Mouse (Mus musculus): ENCODE data around the gene Gm21970.

Gene Gm21970

GRCm38 (mm10) chr16:91465505-91466240, 74.2 kb downstream of the Gm21970 start:
- no peak for DNase-seq

DNA sequence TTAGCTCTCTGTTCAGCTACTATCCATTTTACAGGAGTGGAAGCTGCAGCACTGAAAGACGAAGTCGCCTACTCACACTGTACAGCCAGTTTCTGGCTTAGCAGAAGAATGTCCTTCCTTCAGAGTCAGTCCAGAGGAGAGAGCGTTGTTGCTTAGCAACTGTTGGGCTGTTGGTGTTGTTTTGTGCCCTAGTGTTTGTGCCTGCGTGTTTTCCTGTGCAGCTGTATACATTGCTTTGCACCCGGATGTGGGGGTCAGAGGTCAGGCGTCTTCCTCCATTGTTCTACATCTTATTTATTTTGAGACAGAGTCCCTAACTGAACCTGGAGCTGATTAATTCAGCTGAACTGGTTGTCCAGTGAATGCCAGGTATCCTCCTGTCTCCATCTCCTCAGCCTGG, 75.0 kb downstream of the Gm21970 start:
- DNase-seq, result peak; percentile 46 to 69

Data from lung, adult 18-20 months (tissue).